ENCODE assay signal across 8 mouse cellular contexts in the genomic region with DNA sequence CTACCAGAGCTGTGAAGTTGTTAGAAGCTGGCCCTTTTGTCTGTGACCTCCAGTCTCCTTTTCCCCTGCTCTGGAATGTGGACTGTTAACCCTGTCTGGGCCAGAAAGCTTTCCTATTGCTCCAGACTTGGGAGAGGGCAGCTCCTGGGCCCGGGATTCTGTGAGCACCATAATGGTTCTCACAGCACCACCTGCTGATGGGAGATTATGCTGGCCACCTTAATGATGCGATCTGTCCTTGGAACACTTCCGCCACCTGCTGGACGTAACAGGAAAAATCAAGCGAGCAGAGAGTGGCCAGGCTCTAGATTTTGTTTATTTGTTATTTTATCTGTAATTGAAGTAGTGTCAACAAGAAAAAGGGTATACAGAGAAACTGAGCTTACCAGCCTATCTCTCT. TPM values are rescaled to one million over a fixed set of nuclear protein-coding genes. Genes with fewer than 3 reads are reported as not detected.
DNase-seq lines count a peak whose midpoint lies in the region; ATAC-seq lines count a peak whose summit lies in the region.

No protein-coding gene starts in this region.

- ATAC-seq in CD4-positive, CD25-positive, alpha-beta regulatory T cell, adult 4 months: no peak
- no peak for ATAC-seq in embryonic facial prominence, embryonic 11.5 days (replicated peaks; ENCODE audit: insufficient number of reproducible peaks, low FRiP score, low TSS enrichment, low read depth)
- ATAC-seq in midbrain, embryonic 16.5 days: 0 out of 2 replicates have a peak, but pooled peaks have one; percentile 51

- H3K27me3 ChIP-seq in embryonic facial prominence, embryonic 11.5 days (ENCODE audit: control insufficient read depth, insufficient read depth, low read length): peaks cover 21% of the 10 kb centered on the region
- peaks cover 48% of the 10 kb centered on the region for H3K27me3 ChIP-seq in limb, embryonic 10.5 days (ENCODE audit: low read depth, poor library complexity, severe bottlenecking)
- H3K27me3 ChIP-seq in midbrain, embryonic 16.5 days (ENCODE audit: control insufficient read depth, insufficient read depth, low read depth, low read length): peaks cover 20% of the 10 kb centered on the region

- no peak overlapping the region for H3K9ac ChIP-seq in embryonic facial prominence, embryonic 11.5 days (replicated peaks; ENCODE audit: low read length)
- H3K9ac ChIP-seq in midbrain, embryonic 16.5 days (ENCODE audit: low read depth, low read length): no peak overlapping the region

- H3K4me2 ChIP-seq in embryonic facial prominence, embryonic 11.5 days (ENCODE audit: low read depth, low read length): no peak overlapping the region
- no peak overlapping the region for H3K4me2 ChIP-seq in midbrain, embryonic 16.5 days (ENCODE audit: low read length)

- no peaks in the 10 kb centered on the region for H3K9me3 ChIP-seq in embryonic facial prominence, embryonic 11.5 days (replicated peaks; ENCODE audit: control insufficient read depth, low read length)
- H3K9me3 ChIP-seq in limb, embryonic 10.5 days (replicated peaks): no peaks in the 10 kb centered on the region
- H3K9me3 ChIP-seq in midbrain, embryonic 16.5 days (replicated peaks; ENCODE audit: control insufficient read depth, low read length, poor library complexity, severe bottlenecking): no peaks in the 10 kb centered on the region

- H3K4me3 ChIP-seq in embryonic facial prominence, embryonic 11.5 days (ENCODE audit: low read depth, low read length): no peak overlapping the region
- peak overlapping the region; percentile 11; the same call in 1 of the 2 replicates for H3K4me3 ChIP-seq in limb, embryonic 10.5 days
- no peak overlapping the region for H3K4me3 ChIP-seq in midbrain, embryonic 16.5 days (ENCODE audit: low read depth, low read length)

- H3K27ac ChIP-seq in embryonic facial prominence, embryonic 11.5 days (replicated peaks; ENCODE audit: low read depth, low read length): no peak overlapping the region
- peak overlapping the region; percentile 30; the same call in 1 of the 2 replicates for H3K27ac ChIP-seq in limb, embryonic 10.5 days
- no peak overlapping the region for H3K27ac ChIP-seq in midbrain, embryonic 16.5 days (ENCODE audit: low read length)

- peaks cover 4% of the 10 kb centered on the region; the same call in 1 of the 2 replicates for H3K4me1 ChIP-seq in embryonic facial prominence, embryonic 11.5 days (ENCODE audit: control insufficient read depth, insufficient read depth, low read length)
- peaks cover 63% of the 10 kb centered on the region for H3K4me1 ChIP-seq in limb, embryonic 10.5 days
- H3K4me1 ChIP-seq in midbrain, embryonic 16.5 days (ENCODE audit: control insufficient read depth, insufficient read depth, low read length): peaks cover 2% of the 10 kb centered on the region; the same call in 1 of the 2 replicates

- no peaks in the 10 kb centered on the region for H3K36me3 ChIP-seq in embryonic facial prominence, embryonic 11.5 days (replicated peaks; ENCODE audit: control insufficient read depth, insufficient read depth, low read depth, low read length)
- H3K36me3 ChIP-seq in limb, embryonic 10.5 days: no peaks in the 10 kb centered on the region
- no peaks in the 10 kb centered on the region for H3K36me3 ChIP-seq in midbrain, embryonic 16.5 days (ENCODE audit: control insufficient read depth, insufficient read depth, low read length)

- DNase-seq in CD4-positive, CD25-positive, alpha-beta regulatory T cell, adult 2 months (ENCODE audit: low read depth, low spot score): peak; percentile 84
- peak; percentile 91 for DNase-seq in embryonic facial prominence, embryonic 11.5 days (ENCODE audit: low spot score)
- DNase-seq in heart, adult 18-20 months: peak; percentile 83 to 91
- DNase-seq in kidney, adult 18-20 months: peak; percentile 86
- DNase-seq in limb, embryonic 10.5 days (ENCODE audit: low spot score): peak; percentile 84
- DNase-seq in spleen, postnatal 14 days (ENCODE audit: low spot score in 2 of 2): peak; percentile 39 to 61

- WGBS in embryonic facial prominence, embryonic 11.5 days: 0% methylated on average over 5 of the region's 5 CpGs
- WGBS in limb, embryonic 10.5 days: under 1% methylated on average over 5 of the region's 5 CpGs
- 0% methylated on average over 5 of the region's 5 CpGs for WGBS in midbrain, embryonic 16.5 days

RNA-seq across cellular contexts. Expression of a gene that starts 2.0 kb away (rescaled TPM):
- not detected for polyA plus RNA-seq in CD4-positive, CD25-positive, alpha-beta regulatory T cell, adult 4 months (2017; shearing (Covaris generic))
- not detected in 2 replicates for polyA plus RNA-seq in embryonic facial prominence, embryonic 11.5 days (2014; fragmentation: Nextera tagmentation; extraction: Ambion mirVana)
- 1 to 10 TPM; 1.9 to 2.0 TPM for total RNA-seq in heart, adult 18-20 months (2021)
- polyA plus RNA-seq in limb, embryonic 10.5 days (2016; fragmentation: Nextera tagmentation; extraction: Ambion mirVana): 1.6 and 1.9 TPM in 2 replicates
- polyA plus RNA-seq in midbrain, embryonic 16.5 days (2015; fragmentation: Nextera tagmentation; extraction: Ambion mirVana): 0.10 TPM in 1 of 2 replicates, not detected in the other

RNA-seq across cellular contexts. Expression of a gene that starts 15.3 kb away (rescaled TPM):
- not detected for polyA plus RNA-seq in CD4-positive, CD25-positive, alpha-beta regulatory T cell, adult 4 months (2017; shearing (Covaris generic))
- not detected in 2 replicates for polyA plus RNA-seq in embryonic facial prominence, embryonic 11.5 days (2014; fragmentation: Nextera tagmentation; extraction: Ambion mirVana)
- not detected for total RNA-seq in heart, adult 18-20 months (2021)
- not detected in 2 replicates for polyA plus RNA-seq in limb, embryonic 10.5 days (2016; fragmentation: Nextera tagmentation; extraction: Ambion mirVana)
- not detected in 2 replicates for polyA plus RNA-seq in midbrain, embryonic 16.5 days (2015; fragmentation: Nextera tagmentation; extraction: Ambion mirVana)

RNA-seq across cellular contexts. Expression of a gene that starts 18.0 kb away (rescaled TPM):
- 1 to 10 TPM; 1.6 to 1.7 TPM for polyA plus RNA-seq in CD4-positive, CD25-positive, alpha-beta regulatory T cell, adult 4 months (2017; shearing (Covaris generic))
- 11.3 and 12.2 TPM in 2 replicates for polyA plus RNA-seq in embryonic facial prominence, embryonic 11.5 days (2014; fragmentation: Nextera tagmentation; extraction: Ambion mirVana)
- total RNA-seq in heart, adult 18-20 months (2021): 100 to 1,000 TPM; 107 to 117 TPM
- 9.2 TPM in 2 replicates for polyA plus RNA-seq in limb, embryonic 10.5 days (2016; fragmentation: Nextera tagmentation; extraction: Ambion mirVana)
- 25.6 and 29.7 TPM in 2 replicates for polyA plus RNA-seq in midbrain, embryonic 16.5 days (2015; fragmentation: Nextera tagmentation; extraction: Ambion mirVana)

RNA-seq across cellular contexts. Expression of a gene that starts 59.5 kb away (rescaled TPM):
- under 1 TPM in 1 of 2 experiments, not detected in 1; 0.42 TPM for polyA plus RNA-seq in CD4-positive, CD25-positive, alpha-beta regulatory T cell, adult 4 months (2017; shearing (Covaris generic))
- polyA plus RNA-seq in embryonic facial prominence, embryonic 11.5 days (2014; fragmentation: Nextera tagmentation; extraction: Ambion mirVana): 6.3 and 6.8 TPM in 2 replicates
- 1 to 10 TPM; 1.4 to 1.5 TPM for total RNA-seq in heart, adult 18-20 months (2021)
- polyA plus RNA-seq in limb, embryonic 10.5 days (2016; fragmentation: Nextera tagmentation; extraction: Ambion mirVana): 17.7 and 18.4 TPM in 2 replicates
- polyA plus RNA-seq in midbrain, embryonic 16.5 days (2015; fragmentation: Nextera tagmentation; extraction: Ambion mirVana): 57.4 and 64.6 TPM in 2 replicates
